Mouse (Mus musculus) embryonic facial prominence, embryonic 13.5 days (tissue): ENCODE results near the gene Col6a3. TPM values are rescaled to one million over a fixed set of nuclear protein-coding genes. Genes with fewer than 3 reads are reported as not detected.

Source experiments
- ATAC-seq: fragments of 200-750 bp; cut with Nextera tagmentation; 2 replicates; pipeline ENCODE4 v1.8.0; 2017; ENCODE audit warnings: low read depth; ENCODE audit not compliant: insufficient number of reproducible peaks, insufficient read depth, low FRiP score, low TSS enrichment
- H3K27ac ChIP-seq: fragments of 300-500 bp; sonication (generic); 2 replicates; pipeline ENCODE4 v1.5.1; 2015; ENCODE audit warnings: moderate library complexity, mild to moderate bottlenecking, inconsistent platforms
- H3K27me3 ChIP-seq: fragments of 300-500 bp; sonication (generic); 2 replicates; pipeline ENCODE4 v1.6.1; 2015; ENCODE audit warnings: mild to moderate bottlenecking, inconsistent platforms
- H3K36me3 ChIP-seq: fragments of 300-500 bp; sonication (generic); 2 replicates; pipeline ENCODE4 v1.6.1; 2015; ENCODE audit warnings: mild to moderate bottlenecking, inconsistent platforms
- H3K4me1 ChIP-seq: fragments of 300-500 bp; sonication (generic); 2 replicates; pipeline ENCODE4 v1.6.1; 2015; ENCODE audit warnings: inconsistent platforms
- H3K4me2 ChIP-seq: fragments of 300-500 bp; sonication (generic); 2 replicates; pipeline ENCODE4 v1.6.1; 2015; ENCODE audit warnings: moderate library complexity, mild to moderate bottlenecking, inconsistent platforms
- H3K4me3 ChIP-seq: fragments of 300-500 bp; sonication (generic); 2 replicates; pipeline ENCODE4 v1.5.1; 2015; ENCODE audit warnings: mild to moderate bottlenecking, inconsistent platforms
- H3K9ac ChIP-seq: fragments of 300-500 bp; sonication (generic); 2 replicates; pipeline ENCODE4 v1.6.1; 2015; ENCODE audit warnings: mild to moderate bottlenecking, inconsistent platforms
- H3K9me3 ChIP-seq: fragments of 300-500 bp; sonication (generic); 2 replicates; pipeline ENCODE4 v1.6.1; 2016; ENCODE audit warnings: inconsistent platforms
- WGBS: fragments of 180-500 bp; shearing (Covaris S2); methylation state at CpG from one replicate; pipeline ENCODE4 v1.1.7; 2015; ENCODE audit warnings: mixed read lengths; 5-methylcytosine and 5-hydroxymethylcytosine counted together
- polyA plus RNA-seq: library from polyadenylated mRNA; unstranded; fragments of >200 nt; fragmentation: Nextera tagmentation; extraction: Ambion mirVana; gene quantifications from 2 replicates; pipeline ENCODE4 v1.2.1, GENCODE M21; 2015

The Col6a3 gene
- polyA plus RNA-seq, 1 experiment from 2014 or later, result 108 TPM

- H3K4me2 ChIP-seq, result no peak overlapping the region
- H3K27me3 ChIP-seq, result no peaks in the 10 kb centered on the region
- no peaks in the 10 kb centered on the region for H3K4me1 ChIP-seq
- H3K27ac ChIP-seq, result no peak overlapping the region
- no peak overlapping the region for H3K9ac ChIP-seq
- no peak for ATAC-seq
- 0 out of 2 replicates have a peak, but pooled peaks cover 6% of the 10 kb centered on the region for H3K9me3 ChIP-seq
- 90% methylated on average over 4 of the region's 4 CpGs for WGBS
- H3K36me3 ChIP-seq, result peaks cover 97% of the 10 kb centered on the region
- no peak overlapping the region for H3K4me3 ChIP-seq
These were observed 50.4 kb downstream of the Col6a3 start for GRCm38 (mm10) chr1:90793368-90793767.

DNA sequence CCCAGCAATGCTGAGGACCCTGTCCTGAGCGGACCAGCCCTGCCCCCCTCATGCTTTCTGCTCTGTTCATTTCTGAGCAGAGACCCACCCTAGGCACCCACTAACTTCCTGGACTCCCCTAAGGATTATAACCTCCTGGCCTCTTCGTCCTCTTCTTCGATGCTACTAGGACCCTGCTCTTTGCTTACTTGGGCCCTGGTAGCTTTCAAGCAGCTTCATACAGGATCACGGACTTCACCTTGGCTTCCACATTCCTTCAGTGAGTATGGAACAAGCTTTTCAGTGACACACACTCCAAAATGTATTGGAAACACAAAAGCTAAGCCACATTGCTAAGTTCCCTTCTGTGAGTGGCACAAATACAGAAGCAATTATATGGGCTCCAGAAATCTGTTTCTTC is 52.8 kb downstream of the Col6a3 start:
- Histone ChIP-seq H3K27ac (no peak overlapping the region), H3K4me3 (no peak overlapping the region), H3K4me1 (no peaks in the 10 kb centered on the region), H3K4me2 (no peak overlapping the region), H3K9ac (no peak overlapping the region), H3K36me3 (peaks cover 96% of the 10 kb centered on the region), H3K9me3 (0 out of 2 replicates have a peak, but pooled peaks cover 6% of the 10 kb centered on the region), H3K27me3 (no peaks in the 10 kb centered on the region)
- WGBS, result 87% methylated on average over 4 of the region's 4 CpGs
- no peak for ATAC-seq

GRCm38 (mm10) chr1:90789506-90789905 is 54.3 kb downstream of the Col6a3 start:
- 83% methylated on average over 6 of the region's 6 CpGs for WGBS
- ATAC-seq, result no peak
- 0 out of 2 replicates have a peak, but pooled peaks cover 6% of the 10 kb centered on the region for H3K9me3 ChIP-seq
- H3K4me3 ChIP-seq, result no peak overlapping the region
- H3K27ac ChIP-seq, result no peak overlapping the region
- H3K4me1 ChIP-seq, result no peaks in the 10 kb centered on the region
- H3K9ac ChIP-seq, result no peak overlapping the region
- H3K36me3 ChIP-seq, result peaks cover 96% of the 10 kb centered on the region
- no peak overlapping the region for H3K4me2 ChIP-seq
- no peaks in the 10 kb centered on the region for H3K27me3 ChIP-seq

DNA sequence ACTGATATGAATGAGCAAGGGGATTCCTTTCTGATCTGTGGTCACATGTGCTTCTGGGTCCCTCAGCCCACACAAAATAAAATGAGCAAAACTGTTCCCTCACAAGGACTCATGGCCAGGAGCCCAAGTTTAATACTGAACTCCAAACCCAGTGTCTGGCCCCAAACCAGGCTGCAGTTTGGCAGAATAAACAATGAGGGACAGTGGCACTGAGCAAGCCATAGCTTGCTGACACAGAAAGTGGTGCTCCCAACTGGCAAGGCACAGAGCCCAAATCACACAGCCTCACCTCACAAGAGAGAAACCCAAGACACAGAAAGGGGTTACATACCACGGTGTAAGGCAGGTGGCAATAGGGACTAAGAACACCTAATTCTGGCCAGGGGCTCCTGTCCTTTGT is 63.3 kb downstream of the Col6a3 start:
- ATAC-seq, result no peak
- peaks cover 89% of the 10 kb centered on the region for H3K36me3 ChIP-seq
- H3K4me1 ChIP-seq, result peaks cover 5% of the 10 kb centered on the region
- H3K4me2 ChIP-seq, result no peak overlapping the region
- H3K27ac ChIP-seq, result no peak overlapping the region
- no peak overlapping the region for H3K4me3 ChIP-seq
- H3K9me3 ChIP-seq, result no peaks in the 10 kb centered on the region
- whole genome bisulfite sequencing, result 84% methylated on average over 1 of the region's 1 CpGs
- no peak overlapping the region for H3K9ac ChIP-seq
- H3K27me3 ChIP-seq, result no peaks in the 10 kb centered on the region

- Histone ChIP-seq H3K9ac (no peak overlapping the region), H3K4me2 (no peak overlapping the region), H3K36me3 (peaks cover 85% of the 10 kb centered on the region), H3K9me3 (no peaks in the 10 kb centered on the region), H3K4me3 (no peak overlapping the region), H3K27me3 (no peaks in the 10 kb centered on the region), H3K4me1 (peaks cover 10% of the 10 kb centered on the region), H3K27ac (no peak overlapping the region)
- 93% methylated on average over 7 of the region's 7 CpGs for WGBS
- ATAC-seq, result no peak
These were observed 64.7 kb downstream of the Col6a3 start for GRCm38 (mm10) chr1:90779072-90779471.

GRCm38 (mm10) chr1:90775477-90776241 is 68.1 kb downstream of the Col6a3 start:
- H3K9me3 ChIP-seq, result no peaks in the 10 kb centered on the region
- peaks cover 83% of the 10 kb centered on the region for H3K36me3 ChIP-seq
- no peak overlapping the region for H3K4me3 ChIP-seq
- peak; percentile 72 for ATAC-seq
- peak overlapping the region; percentile 64; the same call in 1 of the 2 replicates for H3K27ac ChIP-seq
- no peaks in the 10 kb centered on the region for H3K27me3 ChIP-seq
- H3K9ac ChIP-seq, result no peak overlapping the region
- H3K4me1 ChIP-seq, result peaks cover 22% of the 10 kb centered on the region
- WGBS, result 17% methylated on average over 10 of the region's 10 CpGs
- no peak overlapping the region for H3K4me2 ChIP-seq

- Histone ChIP-seq H3K36me3 (peaks cover 73% of the 10 kb centered on the region), H3K4me3 (no peak overlapping the region), H3K9me3 (no peaks in the 10 kb centered on the region), H3K4me2 (no peak overlapping the region), H3K9ac (no peak overlapping the region), H3K27me3 (no peaks in the 10 kb centered on the region), H3K4me1 (peaks cover 39% of the 10 kb centered on the region), H3K27ac (peak overlapping the region; percentile 51)
- no peak for ATAC-seq
- 58% methylated on average over 4 of the region's 4 CpGs for WGBS
These were observed 72.6 kb downstream of the Col6a3 start for GRCm38 (mm10) chr1:90771172-90771571.

- Histone ChIP-seq H3K4me2 (no peak overlapping the region), H3K9me3 (no peaks in the 10 kb centered on the region), H3K27ac (peak overlapping the region; percentile 79), H3K27me3 (no peaks in the 10 kb centered on the region), H3K4me3 (no peak overlapping the region), H3K9ac (no peak overlapping the region), H3K4me1 (peaks cover 29% of the 10 kb centered on the region), H3K36me3 (peaks cover 74% of the 10 kb centered on the region)
- ATAC-seq, result no peak; the same call in 1 of the 2 replicates
- WGBS, result 75% methylated on average over 7 of the region's 7 CpGs
These were observed 73.7 kb downstream of the Col6a3 start for GRCm38 (mm10) chr1:90770027-90770426.

- no peak for ATAC-seq
- H3K4me1 ChIP-seq, result peaks cover 28% of the 10 kb centered on the region
- H3K27me3 ChIP-seq, result no peaks in the 10 kb centered on the region
- no peak overlapping the region for H3K4me3 ChIP-seq
- peaks cover 68% of the 10 kb centered on the region for H3K36me3 ChIP-seq
- no peak overlapping the region for H3K9ac ChIP-seq
- WGBS, result 52% methylated on average over 7 of the region's 7 CpGs
- H3K27ac ChIP-seq, result peak overlapping the region; percentile 79
- H3K4me2 ChIP-seq, result no peak overlapping the region
- no peaks in the 10 kb centered on the region for H3K9me3 ChIP-seq
These were observed 74.5 kb downstream of the Col6a3 start for GRCm38 (mm10) chr1:90769301-90769700.

DNA sequence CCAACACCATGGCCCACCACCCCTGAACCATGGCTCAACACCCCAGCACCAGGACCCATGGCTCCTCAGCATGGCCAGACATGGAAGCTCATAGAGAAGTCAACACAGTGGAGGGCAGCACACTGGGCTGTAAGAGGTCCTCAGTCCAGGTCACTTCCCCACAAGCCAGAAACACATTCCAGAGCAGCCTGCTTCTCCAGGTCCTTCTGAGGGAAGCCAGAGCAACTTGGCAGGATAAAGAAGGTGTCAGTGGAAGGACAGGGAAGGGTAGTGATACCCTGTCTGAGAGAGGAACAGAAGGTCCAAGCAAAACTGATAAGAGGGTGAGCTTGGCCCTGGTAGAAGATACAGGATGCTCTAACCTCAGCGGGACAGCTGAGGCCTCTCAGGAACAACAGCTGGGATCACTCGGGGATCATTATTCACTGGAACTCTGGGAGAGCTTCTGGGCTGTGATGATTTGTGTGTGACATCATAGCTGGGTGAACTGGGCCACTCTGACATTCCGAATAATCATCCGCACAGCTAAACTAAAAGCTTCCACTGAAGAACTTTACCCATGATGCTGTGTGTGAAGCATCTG is 85.6 kb downstream of the Col6a3 start:
- Histone ChIP-seq H3K4me2 (no peak overlapping the region), H3K4me3 (no peak overlapping the region), H3K36me3 (peaks cover 17% of the 10 kb centered on the region; the same call in 1 of the 2 replicates), H3K27me3 (no peaks in the 10 kb centered on the region), H3K9me3 (no peaks in the 10 kb centered on the region), H3K27ac (no peak overlapping the region), H3K9ac (no peak overlapping the region), H3K4me1 (peaks cover 15% of the 10 kb centered on the region)
- ATAC-seq, result no peak
- WGBS, result 81% methylated on average over 4 of the region's 4 CpGs

DNA sequence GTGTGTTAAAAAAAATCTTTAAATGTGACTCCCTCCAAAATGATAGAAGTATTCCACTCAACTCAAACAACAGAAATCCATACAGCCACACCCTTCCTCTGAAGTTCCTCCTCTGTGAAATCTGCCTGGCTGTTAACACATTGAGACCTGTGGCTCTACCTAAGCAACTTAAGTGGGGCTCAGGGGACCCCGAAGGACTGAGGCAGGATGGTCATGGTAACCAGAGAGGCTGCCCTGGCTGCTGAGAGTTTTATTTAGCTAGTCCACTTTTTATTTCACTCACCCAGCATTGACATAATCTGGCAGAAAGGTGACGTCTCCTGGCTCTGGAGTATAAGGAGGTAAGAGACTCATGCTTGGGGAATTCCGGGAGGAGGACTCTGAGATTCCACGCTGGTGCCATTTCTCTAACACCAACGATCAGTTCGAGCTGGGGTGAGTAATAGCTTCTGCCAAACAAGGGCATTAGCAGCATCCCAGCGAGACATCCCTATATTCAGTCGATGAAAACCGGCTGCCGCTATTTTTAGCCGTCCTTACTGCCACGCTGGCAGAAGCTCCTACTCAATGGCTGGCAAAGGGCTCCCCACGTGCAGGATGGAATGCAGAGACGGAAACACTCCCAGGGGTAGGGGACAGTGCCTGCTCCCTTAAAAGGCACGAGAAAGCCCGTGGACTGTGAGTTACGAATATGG is 89.8 kb downstream of the Col6a3 start:
- no peaks in the 10 kb centered on the region for H3K27me3 ChIP-seq
- no peak for ATAC-seq
- H3K4me1 ChIP-seq, result peaks cover 36% of the 10 kb centered on the region
- peak overlapping the region; percentile 78 for H3K27ac ChIP-seq
- H3K4me3 ChIP-seq, result no peak overlapping the region
- 26% methylated on average over 17 of the region's 17 CpGs for whole genome bisulfite sequencing
- H3K9me3 ChIP-seq, result no peaks in the 10 kb centered on the region
- H3K9ac ChIP-seq, result 0 out of 2 replicates have a peak overlapping the region, but pooled peaks have one; percentile 27
- H3K4me2 ChIP-seq, result peak overlapping the region; percentile 24
- no peaks in the 10 kb centered on the region for H3K36me3 ChIP-seq
